Comparison of ENCODE assay signal across 7 mouse cellular contexts in genomic region chr10:63244055-63244671, GRCm38 (mm10). TPM values are rescaled to one million over a fixed set of nuclear protein-coding genes. Genes with fewer than 3 reads are reported as not detected.
DNase-seq lines count a peak whose midpoint lies in the region; ATAC-seq and TF ChIP-seq lines count a peak whose summit lies in the region.

No protein-coding gene starts in this region.

- DNase-seq in lung, postnatal 0 days (ENCODE audit: low spot score): peak; percentile 56
- no peak for DNase-seq in lung, postnatal 10 days
- peak; percentile 26 for DNase-seq in c-Kit-negative CD71-positive TER-119-positive erythroid progenitor cells, embryonic 14.5 days (ENCODE audit: low read depth, low spot score)
- no peak for DNase-seq in forebrain, embryonic 14.5 days (ENCODE audit: low spot score)
- peak; percentile 50 for DNase-seq in liver, adult 2 months (ENCODE audit: extremely low read depth, low read depth, low spot score)
- no peak for DNase-seq in cerebellum, adult 11 months

- no peaks in the 10 kb centered on the region for H3K36me3 ChIP-seq in lung, postnatal 0 days (ENCODE audit: insufficient read depth, low read length)
- H3K36me3 ChIP-seq in forebrain, embryonic 14.5 days (ENCODE audit: control insufficient read depth, insufficient read depth, low read length): 0 out of 2 replicates have a peak, but pooled peaks cover 3% of the 10 kb centered on the region
- peaks cover 11% of the 10 kb centered on the region for H3K36me3 ChIP-seq in liver, adult 2 months (ENCODE audit: control insufficient read depth, insufficient read depth, low read length)
- peaks cover 3% of the 10 kb centered on the region; the same call in 1 of the 2 replicates for H3K36me3 ChIP-seq in small intestine, adult 2 months (ENCODE audit: control insufficient read depth, insufficient read depth, low read length)

- H3K4me3 ChIP-seq in lung, postnatal 0 days (ENCODE audit: low read depth, low read length): peak overlapping the region; percentile 80
- peak overlapping the region; percentile 90 for H3K4me3 ChIP-seq in forebrain, embryonic 14.5 days (ENCODE audit: low read depth, low read length)
- peak overlapping the region; percentile 95 for H3K4me3 ChIP-seq in liver, adult 2 months (ENCODE audit: insufficient read depth, low read depth, low read length)
- peak overlapping the region; percentile 86 for H3K4me3 ChIP-seq in small intestine, adult 2 months (ENCODE audit: low read depth, low read length)

- no peaks in the 10 kb centered on the region for H3K27me3 ChIP-seq in lung, postnatal 0 days (replicated peaks; ENCODE audit: insufficient read depth, low read length)
- H3K27me3 ChIP-seq in forebrain, embryonic 14.5 days (replicated peaks; ENCODE audit: control insufficient read depth, insufficient read depth, low read length): no peaks in the 10 kb centered on the region
- no peaks in the 10 kb centered on the region for H3K27me3 ChIP-seq in liver, adult 2 months (ENCODE audit: control insufficient read depth, insufficient read depth, low read length)
- H3K27me3 ChIP-seq in small intestine, adult 2 months (ENCODE audit: control insufficient read depth, insufficient read depth, low read length): no peaks in the 10 kb centered on the region

- H3K9ac ChIP-seq in lung, postnatal 0 days (replicated peaks; ENCODE audit: low read depth): peak overlapping the region; percentile 89
- H3K9ac ChIP-seq in forebrain, embryonic 14.5 days (ENCODE audit: low read length): peak overlapping the region; percentile 94
- peak overlapping the region; percentile 94 for H3K9ac ChIP-seq in liver, adult 2 months (ENCODE audit: low read depth, low read length)

- peaks cover 4% of the 10 kb centered on the region; the same call in 1 of the 2 replicates for H3K4me1 ChIP-seq in lung, postnatal 0 days (ENCODE audit: insufficient read depth, low read depth, low read length)
- H3K4me1 ChIP-seq in forebrain, embryonic 14.5 days (ENCODE audit: control insufficient read depth, insufficient read depth, low read length): peaks cover 12% of the 10 kb centered on the region
- peaks cover 11% of the 10 kb centered on the region; the same call in 1 of the 2 replicates for H3K4me1 ChIP-seq in liver, adult 2 months (ENCODE audit: control insufficient read depth, insufficient read depth, low read length)
- H3K4me1 ChIP-seq in small intestine, adult 2 months (ENCODE audit: control insufficient read depth, insufficient read depth, insufficient read length, low read length): peaks cover 7% of the 10 kb centered on the region; the same call in 1 of the 2 replicates

- 0 out of 2 replicates have a peak, but pooled peaks have one; percentile 0 for TF ChIP-seq CTCF in lung, postnatal 0 days (IDR thresholded peaks at IDR 0.05)
- no peak for TF ChIP-seq CTCF in liver, adult 2 months (IDR thresholded peaks at IDR 0.05; ENCODE audit: low read depth, low read length)
- no peak for TF ChIP-seq CTCF in small intestine, adult 2 months (IDR thresholded peaks at IDR 0.05; ENCODE audit: extremely low read depth, insufficient read length, insufficient replicate concordance, low read depth, low read length)

- no peak for TF ChIP-seq EP300 in lung, postnatal 0 days (IDR thresholded peaks at IDR 0.05)

- H3K9me3 ChIP-seq in lung, postnatal 0 days (ENCODE audit: low read length): no peaks in the 10 kb centered on the region
- H3K9me3 ChIP-seq in forebrain, embryonic 14.5 days (replicated peaks; ENCODE audit: control insufficient read depth, low read length): no peaks in the 10 kb centered on the region

- H3K79me2 ChIP-seq in liver, adult 2 months (ENCODE audit: control insufficient read depth, insufficient read depth, low read length): peaks cover 3% of the 10 kb centered on the region; the same call in 1 of the 2 replicates

- whole genome bisulfite sequencing in lung, postnatal 0 days: 0% methylated on average over 41 of the region's 41 CpGs
- WGBS in forebrain, embryonic 14.5 days: 0% methylated on average over 41 of the region's 41 CpGs
- WGBS in liver, adult 2 months: under 1% methylated on average over 41 of the region's 41 CpGs
- WGBS in small intestine, adult 2 months: under 1% methylated on average over 41 of the region's 41 CpGs

- TF ChIP-seq POLR2A in liver, adult 2 months (IDR thresholded peaks at IDR 0.05; ENCODE audit: extremely low read depth, insufficient read depth, low read length): no peak
- no peak for TF ChIP-seq POLR2A in small intestine, adult 2 months (IDR thresholded peaks at IDR 0.05; ENCODE audit: low read depth, low read length)

- ATAC-seq in lung, postnatal 0 days: peak; percentile 62
- ATAC-seq in forebrain, embryonic 14.5 days: peak; percentile 74

- H3K4me2 ChIP-seq in lung, postnatal 0 days (replicated peaks; ENCODE audit: low read depth, low read length): peak overlapping the region; percentile 71
- peak overlapping the region; percentile 51 for H3K4me2 ChIP-seq in forebrain, embryonic 14.5 days (ENCODE audit: low read length)

- H3K27ac ChIP-seq in lung, postnatal 0 days (ENCODE audit: low read length): peak overlapping the region; percentile 97
- peak overlapping the region; percentile 95 for H3K27ac ChIP-seq in forebrain, embryonic 14.5 days (ENCODE audit: low read depth, low read length)
- peak overlapping the region; percentile 95 for H3K27ac ChIP-seq in liver, adult 2 months (replicated peaks; ENCODE audit: insufficient read depth, low read depth, low read length)
- peak overlapping the region; percentile 99 for H3K27ac ChIP-seq in small intestine, adult 2 months (ENCODE audit: insufficient read depth, low read depth, low read length)

RNA-seq across cellular contexts. Expression of gene Herc4, which starts 0.6 kb away (rescaled TPM):
- 23.8 and 28.3 TPM in 2 replicates for polyA plus RNA-seq in lung, postnatal 0 days (2015; fragmentation: Nextera tagmentation; extraction: Ambion mirVana)
- polyA plus RNA-seq in forebrain, embryonic 14.5 days (2014; fragmentation: Nextera tagmentation; extraction: Ambion mirVana): 36.6 and 37.7 TPM in 2 replicates
- 58.5 and 62.2 TPM in 2 replicates for total RNA-seq in liver, adult 2 months (2014; rRNA removed)
- 8.3 and 9.0 TPM in 2 replicates for polyA plus RNA-seq in liver, adult 2 months (2012; rRNA removed)
- 6.0 and 7.2 TPM in 2 replicates for polyA plus RNA-seq in small intestine, adult 2 months (2012; rRNA removed)

RNA-seq across cellular contexts. Expression of gene Mypn, which starts 40.4 kb away (rescaled TPM):
- 0.16 and 0.18 TPM in 2 replicates for polyA plus RNA-seq in lung, postnatal 0 days (2015; fragmentation: Nextera tagmentation; extraction: Ambion mirVana)
- 0.10 and 0.15 TPM in 2 replicates for polyA plus RNA-seq in forebrain, embryonic 14.5 days (2014; fragmentation: Nextera tagmentation; extraction: Ambion mirVana)
- under 0.01 TPM in 1 of 2 replicates, not detected in the other for total RNA-seq in liver, adult 2 months (2014; rRNA removed)
- 0.12 TPM in 1 of 2 replicates, not detected in the other for polyA plus RNA-seq in liver, adult 2 months (2012; rRNA removed)
- 0.05 TPM in 2 replicates for polyA plus RNA-seq in small intestine, adult 2 months (2012; rRNA removed)

Comparison
In these comparisons a context has a peak if more than half of its experiments do, and no peak if none do; other contexts are left out.
1. DNase-seq: peak in lung, postnatal 0 days (single experiment), c-Kit-negative CD71-positive TER-119-positive erythroid progenitor cells, embryonic 14.5 days (single experiment) and liver, adult 2 months (single experiment); none in lung, postnatal 10 days (single experiment), forebrain, embryonic 14.5 days (single experiment) and cerebellum, adult 11 months (single experiment).
2. Peak in every context shown above with its lines, with median percentiles within 50 percentile points of each other: H3K27ac ChIP-seq, H3K4me3 ChIP-seq and H3K9ac ChIP-seq.